Mouse (Mus musculus): ENCODE measurements around the gene Tlcd1. TPM values are rescaled to one million over a fixed set of nuclear protein-coding genes. Genes with fewer than 3 reads are reported as not detected.
"Not testable (repeated sequence)": the region's sequence is repeated elsewhere in the genome, so short reads cannot be mapped to it uniquely, and the experiment has no call there.

Gene Tlcd1
- 35.9 and 67.9 TPM in 2 replicates for polyA plus RNA-seq (2012; ENCODE audit: insufficient read depth, low replicate concordance)

- no peaks in the 10 kb centered on the region for H3K27me3 ChIP-seq (replicated peaks)
- TF ChIP-seq GATA1 (IDR thresholded peaks at IDR 0.05; ENCODE audit: borderline replicate concordance, low read length) (no peak), FLI1 (IDR thresholded peaks at IDR 0.05; ENCODE audit: low read length) (no peak; the same call in 1 of the 2 replicates)
- no peaks in the 10 kb centered on the region for H3K9me3 ChIP-seq
- peaks cover 37% of the 10 kb centered on the region for H3K36me3 ChIP-seq (replicated peaks; ENCODE audit: low read length)
- peak within 1 kb of the TSS; percentile 98 for H3K4me3 ChIP-seq (replicated peaks)
- H3K4me1 ChIP-seq = peaks cover 56% of the 10 kb centered on the region
Measured at GRCm38 (mm10) chr11:78176402-78176862, at the start of gene Tlcd1, which contains the start of gene Nek8. Gene Tlcd1, plus strand, starts transcription at chr11:78176711. Gene Nek8, minus strand, starts transcription at chr11:78176675.

GRCm38 (mm10) chr11:78126739-78127138 lies 49.8 kb upstream of the Tlcd1 start:
- TF ChIP-seq GATA1 (IDR thresholded peaks at IDR 0.05; ENCODE audit: borderline replicate concordance, low read length) (no peak), FLI1 (IDR thresholded peaks at IDR 0.05; ENCODE audit: low read length) (no peak)
- peak overlapping the region; percentile 85 for H3K4me3 ChIP-seq (replicated peaks)
- H3K9me3 ChIP-seq = no peaks in the 10 kb centered on the region
- peaks cover 85% of the 10 kb centered on the region for H3K4me1 ChIP-seq
- H3K36me3 ChIP-seq (replicated peaks; ENCODE audit: low read length) = peaks cover 34% of the 10 kb centered on the region
- no peaks in the 10 kb centered on the region for H3K27me3 ChIP-seq (replicated peaks)

GRCm38 (mm10) chr11:78129458-78129857 lies 47.1 kb upstream of the Tlcd1 start:
- TF ChIP-seq GATA1 (IDR thresholded peaks at IDR 0.05; ENCODE audit: borderline replicate concordance, low read length) (no peak), FLI1 (IDR thresholded peaks at IDR 0.05; ENCODE audit: low read length) (no peak)
- no peaks in the 10 kb centered on the region for H3K9me3 ChIP-seq
- H3K4me3 ChIP-seq (replicated peaks) = no peak overlapping the region
- peaks cover 88% of the 10 kb centered on the region for H3K4me1 ChIP-seq
- peaks cover 41% of the 10 kb centered on the region for H3K36me3 ChIP-seq (replicated peaks; ENCODE audit: low read length)
- no peaks in the 10 kb centered on the region for H3K27me3 ChIP-seq (replicated peaks)

- TF ChIP-seq FLI1 (IDR thresholded peaks at IDR 0.05; ENCODE audit: low read length) = no peak
- no peak for TF ChIP-seq GATA1 (IDR thresholded peaks at IDR 0.05; ENCODE audit: borderline replicate concordance, low read length)
- Histone ChIP-seq H3K4me3 (replicated peaks) (no peak overlapping the region), H3K4me1 (peaks cover 82% of the 10 kb centered on the region), H3K36me3 (replicated peaks; ENCODE audit: low read length) (peaks cover 40% of the 10 kb centered on the region), H3K9me3 (no peaks in the 10 kb centered on the region), H3K27me3 (replicated peaks) (no peaks in the 10 kb centered on the region)
Measured at GRCm38 (mm10) chr11:78133915-78134314, 42.6 kb upstream of the Tlcd1 start.

- Histone ChIP-seq H3K36me3 (replicated peaks; ENCODE audit: low read length) (peaks cover 37% of the 10 kb centered on the region), H3K4me3 (replicated peaks) (no peak overlapping the region), H3K4me1 (peaks cover 82% of the 10 kb centered on the region), H3K27me3 (replicated peaks) (no peaks in the 10 kb centered on the region), H3K9me3 (no peaks in the 10 kb centered on the region)
- TF ChIP-seq FLI1 (IDR thresholded peaks at IDR 0.05; ENCODE audit: low read length) (no peak), GATA1 (IDR thresholded peaks at IDR 0.05; ENCODE audit: borderline replicate concordance, low read length) (no peak)
Measured at GRCm38 (mm10) chr11:78134344-78134743, 42.2 kb upstream of the Tlcd1 start.

- not testable (repeated sequence) for H3K9me3 ChIP-seq; H3K4me3 ChIP-seq (replicated peaks); H3K27me3 ChIP-seq (replicated peaks)
- Histone ChIP-seq H3K36me3 (replicated peaks; ENCODE audit: low read length) (peaks cover 38% of the 10 kb centered on the region), H3K4me1 (peaks cover 82% of the 10 kb centered on the region)
Measured at GRCm38 (mm10) chr11:78135314-78135713, 41.2 kb upstream of the Tlcd1 start.

GRCm38 (mm10) chr11:78136132-78136531 lies 40.4 kb upstream of the Tlcd1 start:
- Histone ChIP-seq H3K4me3 (replicated peaks) (peak overlapping the region; percentile 50), H3K36me3 (replicated peaks; ENCODE audit: low read length) (peaks cover 35% of the 10 kb centered on the region), H3K9me3 (no peaks in the 10 kb centered on the region), H3K27me3 (replicated peaks) (no peaks in the 10 kb centered on the region), H3K4me1 (peaks cover 86% of the 10 kb centered on the region)
- TF ChIP-seq GATA1 (IDR thresholded peaks at IDR 0.05; ENCODE audit: borderline replicate concordance, low read length) = no peak
- no peak for TF ChIP-seq FLI1 (IDR thresholded peaks at IDR 0.05; ENCODE audit: low read length)

- no peaks in the 10 kb centered on the region for H3K27me3 ChIP-seq (replicated peaks)
- H3K4me3 ChIP-seq (replicated peaks) = no peak overlapping the region
- H3K4me1 ChIP-seq = peaks cover 86% of the 10 kb centered on the region
- no peaks in the 10 kb centered on the region for H3K9me3 ChIP-seq
- peaks cover 41% of the 10 kb centered on the region for H3K36me3 ChIP-seq (replicated peaks; ENCODE audit: low read length)
- no peak for TF ChIP-seq GATA1 (IDR thresholded peaks at IDR 0.05; ENCODE audit: borderline replicate concordance, low read length)
- TF ChIP-seq FLI1 (IDR thresholded peaks at IDR 0.05; ENCODE audit: low read length) = no peak
Measured at GRCm38 (mm10) chr11:78137584-78137983, 38.9 kb upstream of the Tlcd1 start.

GRCm38 (mm10) chr11:78138023-78138422 lies 38.5 kb upstream of the Tlcd1 start:
- H3K4me1 ChIP-seq = peaks cover 84% of the 10 kb centered on the region
- H3K9me3 ChIP-seq = no peaks in the 10 kb centered on the region
- no peaks in the 10 kb centered on the region for H3K27me3 ChIP-seq (replicated peaks)
- no peak for TF ChIP-seq GATA1 (IDR thresholded peaks at IDR 0.05; ENCODE audit: borderline replicate concordance, low read length)
- no peak for TF ChIP-seq FLI1 (IDR thresholded peaks at IDR 0.05; ENCODE audit: low read length)
- H3K36me3 ChIP-seq (replicated peaks; ENCODE audit: low read length) = peaks cover 41% of the 10 kb centered on the region
- H3K4me3 ChIP-seq (replicated peaks) = no peak overlapping the region

GRCm38 (mm10) chr11:78140665-78141064 lies 35.8 kb upstream of the Tlcd1 start:
- Histone ChIP-seq H3K4me1 (peaks cover 59% of the 10 kb centered on the region), H3K4me3 (replicated peaks) (no peak overlapping the region), H3K36me3 (replicated peaks; ENCODE audit: low read length) (peaks cover 63% of the 10 kb centered on the region)

GRCm38 (mm10) chr11:78143520-78143919 lies 33.0 kb upstream of the Tlcd1 start:
- TF ChIP-seq GATA1 (IDR thresholded peaks at IDR 0.05; ENCODE audit: borderline replicate concordance, low read length) (no peak), FLI1 (IDR thresholded peaks at IDR 0.05; ENCODE audit: low read length) (no peak)
- Histone ChIP-seq H3K27me3 (replicated peaks) (no peaks in the 10 kb centered on the region), H3K4me3 (replicated peaks) (no peak overlapping the region), H3K9me3 (no peaks in the 10 kb centered on the region), H3K4me1 (peaks cover 54% of the 10 kb centered on the region), H3K36me3 (replicated peaks; ENCODE audit: low read length) (peaks cover 78% of the 10 kb centered on the region)

More at GRCm38 (mm10) chr11:78140665-78141064, 35.8 kb upstream of the Tlcd1 start:
- Histone ChIP-seq H3K9me3 (no peaks in the 10 kb centered on the region), H3K27me3 (replicated peaks) (no peaks in the 10 kb centered on the region)
- no peak for TF ChIP-seq GATA1 (IDR thresholded peaks at IDR 0.05; ENCODE audit: borderline replicate concordance, low read length)
- TF ChIP-seq FLI1 (IDR thresholded peaks at IDR 0.05; ENCODE audit: low read length) = no peak
